Mouse (Mus musculus) activated CD4-positive, CD25-positive, alpha-beta regulatory T cell, adult 9 weeks (primary cell): ENCODE results near the gene Tstd2. TPM values are rescaled to one million over a fixed set of nuclear protein-coding genes. Genes with fewer than 3 reads are reported as not detected.

Experiments
- polyA plus RNA-seq: library from polyadenylated mRNA; unstranded; fragments of 100-300 nt; shearing (Covaris generic); gene quantifications from one replicate; pipeline ENCODE4 v1.2.1, GENCODE M21; 2017

The Tstd2 gene
- 53.8 TPM for polyA plus RNA-seq

GRCm38 (mm10) chr4:46138287-46139222 lies at the start of gene Tstd2, which contains the start of gene Ncbp1:
TSS of gene Tstd2 (minus strand) at chr4:46138694.
TSS of gene Ncbp1 (plus strand) at chr4:46138613.

Other genes starting within 250 kb of the Tstd2 start
- not detected for gene Ccdc180, start 248.4 kb downstream of the Tstd2 start, polyA plus RNA-seq
- gene Tdrd7, start 173.4 kb downstream of the Tstd2 start, polyA plus RNA-seq: 16.9 TPM
- gene Tmod1, start 99.8 kb downstream of the Tstd2 start, polyA plus RNA-seq: 1.3 TPM
- gene Ncbp1, start 81 bp downstream of the Tstd2 start, polyA plus RNA-seq: 63.0 TPM
- 9.0 TPM for gene Xpa, start 57.6 kb upstream of the Tstd2 start, polyA plus RNA-seq
- not detected for gene Foxe1, start 204.9 kb upstream of the Tstd2 start, polyA plus RNA-seq